Mouse (Mus musculus): ENCODE data around the gene Chst11. TPM values are rescaled to one million over a fixed set of nuclear protein-coding genes. Genes with fewer than 3 reads are reported as not detected.
"Not testable (repeated sequence)": the region's sequence is repeated elsewhere in the genome, so short reads cannot be mapped to it uniquely, and the experiment has no call there.

Chst11 gene
- polyA plus RNA-seq, 1 experiment from 2014 or later: 2.6 TPM

DNA sequence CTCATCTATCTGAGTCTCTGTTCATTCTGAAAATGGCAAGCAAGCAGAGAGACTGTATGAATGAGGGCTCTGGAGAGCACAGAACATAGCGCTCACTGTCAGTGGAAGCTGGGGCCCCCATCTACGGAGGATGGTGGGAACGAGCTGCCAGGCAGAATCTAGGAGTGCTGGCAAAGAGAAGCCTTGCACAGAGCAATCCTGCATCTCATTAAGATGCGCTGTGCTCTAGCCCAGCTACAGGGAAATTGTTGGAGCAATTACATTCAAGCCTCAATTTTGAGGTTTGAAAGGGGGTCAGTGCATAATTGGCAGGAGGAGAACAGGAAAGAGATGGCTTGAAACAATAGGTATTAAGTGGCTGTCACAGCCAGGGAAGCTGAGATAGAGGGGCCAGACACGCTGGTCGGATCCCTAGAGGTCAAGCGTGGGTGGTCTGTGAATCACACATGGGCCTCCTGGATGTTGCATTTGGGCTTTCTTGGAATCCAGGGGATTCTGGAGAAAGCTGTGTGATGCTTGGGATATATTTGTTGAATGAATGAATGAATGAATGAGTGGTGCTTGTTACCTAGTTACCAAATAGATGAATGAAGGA is 121.0 kb downstream of the Chst11 start:
- WGBS: 24% methylated on average over 7 of the region's 7 CpGs
- no peaks in the 10 kb centered on the region for H3K9me3 ChIP-seq
- no peak overlapping the region for H3K4me2 ChIP-seq
- no peak overlapping the region for H3K9ac ChIP-seq
- H3K27me3 ChIP-seq: no peaks in the 10 kb centered on the region
- H3K36me3 ChIP-seq: no peaks in the 10 kb centered on the region
- H3K27ac ChIP-seq (replicated peaks): 0 out of 2 replicates have a peak overlapping the region, but pooled peaks have one; percentile 59
- ATAC-seq (ENCODE audit: low read depth): 0 out of 2 replicates have a peak, but pooled peaks have one; percentile 20
- H3K4me3 ChIP-seq: no peak overlapping the region
- peaks cover 74% of the 10 kb centered on the region for H3K4me1 ChIP-seq (replicated peaks)

DNA sequence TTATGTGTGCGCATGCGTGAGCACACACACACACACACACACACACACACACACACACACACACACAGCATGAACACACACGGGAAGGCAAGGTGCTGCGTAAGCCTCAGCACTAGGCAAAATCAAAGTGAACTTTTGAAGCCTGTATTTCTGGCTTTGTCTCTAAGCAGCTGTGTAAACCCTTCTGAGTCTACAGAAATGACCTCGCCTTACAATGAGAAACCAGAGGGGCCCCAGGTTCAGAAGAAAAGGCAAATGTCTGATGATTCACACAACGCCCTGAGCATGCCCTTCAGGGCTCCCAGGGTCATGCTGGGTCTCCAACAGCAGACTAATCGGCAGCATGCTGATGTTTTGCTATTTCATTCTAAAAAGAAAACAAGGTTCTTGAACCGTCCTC is 122.1 kb downstream of the Chst11 start:
- H3K27ac ChIP-seq (replicated peaks): peak overlapping the region; percentile 59; the same call in 1 of the 2 replicates
- no peaks in the 10 kb centered on the region for H3K27me3 ChIP-seq
- H3K4me2 ChIP-seq: no peak overlapping the region
- no peak overlapping the region for H3K4me3 ChIP-seq
- H3K4me1 ChIP-seq (replicated peaks): peaks cover 71% of the 10 kb centered on the region
- no peaks in the 10 kb centered on the region for H3K9me3 ChIP-seq
- 35% methylated on average over 8 of the region's 8 CpGs for WGBS
- no peak for ATAC-seq (ENCODE audit: low read depth)
- no peak overlapping the region for H3K9ac ChIP-seq
- no peaks in the 10 kb centered on the region for H3K36me3 ChIP-seq

DNA sequence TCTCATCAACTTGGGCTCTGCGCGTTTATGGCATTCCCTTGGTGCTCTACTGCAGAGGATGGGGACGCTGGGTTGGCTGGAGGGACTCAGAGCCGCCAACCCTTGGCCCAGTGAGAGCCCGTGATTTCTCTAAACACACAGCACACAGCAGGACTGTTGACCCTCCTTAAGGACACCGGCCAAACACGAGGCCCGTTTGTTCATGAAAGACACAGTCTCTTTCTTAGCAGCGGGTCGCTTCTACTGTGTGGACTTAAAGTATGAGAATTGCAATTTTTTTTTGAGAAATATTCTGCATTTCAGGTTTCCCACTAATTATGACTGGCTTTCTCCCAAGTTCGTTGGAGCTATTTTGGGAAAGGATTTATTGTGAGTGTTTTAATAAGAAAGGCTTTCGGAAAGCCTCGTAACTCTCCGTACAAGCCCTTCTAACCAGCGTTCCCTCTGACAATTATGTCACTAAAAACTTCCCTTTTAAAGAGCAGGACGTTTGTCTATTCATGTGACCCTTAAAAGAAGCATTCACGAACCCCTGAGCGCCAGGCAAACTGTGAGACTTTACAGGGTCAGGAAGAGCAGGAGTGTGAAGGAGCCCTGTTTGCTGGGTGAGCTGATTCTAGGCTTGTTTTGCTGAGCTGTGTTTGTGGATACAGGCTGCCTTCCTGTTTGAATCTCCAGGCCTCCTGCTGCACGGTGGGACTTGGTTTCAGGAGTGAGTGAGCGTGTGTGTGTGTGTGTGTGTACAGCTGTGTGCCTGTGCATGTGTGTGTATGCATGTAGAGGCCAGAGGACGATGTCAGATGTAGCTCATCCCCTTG is 122.8 kb downstream of the Chst11 start:
- Histone ChIP-seq H3K9me3 (no peaks in the 10 kb centered on the region), H3K36me3 (no peaks in the 10 kb centered on the region), H3K4me2 (no peak overlapping the region), H3K27me3 (no peaks in the 10 kb centered on the region), H3K4me1 (replicated peaks) (peaks cover 71% of the 10 kb centered on the region), H3K9ac (no peak overlapping the region), H3K27ac (replicated peaks) (peak overlapping the region; percentile 59), H3K4me3 (no peak overlapping the region)
- WGBS: 26% methylated on average over 21 of the region's 21 CpGs
- no peak for ATAC-seq (ENCODE audit: low read depth)

DNA sequence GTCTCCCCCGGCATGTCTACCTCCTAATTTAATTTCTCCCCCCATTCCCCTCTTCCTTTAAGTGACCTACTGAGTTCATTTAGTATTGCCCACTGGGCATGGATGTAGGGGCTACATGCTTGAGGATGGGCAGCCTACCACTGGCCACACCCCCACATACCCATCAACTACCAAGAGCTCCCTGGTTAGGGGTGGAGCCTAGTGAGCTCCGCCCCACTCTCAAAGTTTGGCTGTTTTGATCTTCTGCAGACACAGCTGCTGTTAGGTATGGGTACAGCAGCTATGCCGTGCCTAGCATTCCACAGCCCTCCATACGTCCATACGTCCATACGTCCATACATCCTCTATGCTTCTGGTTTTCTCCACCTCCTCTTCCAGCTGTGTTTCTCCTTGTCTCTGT is 123.6 kb downstream of the Chst11 start:
- Histone ChIP-seq H3K4me2 (no peak overlapping the region), H3K36me3 (no peaks in the 10 kb centered on the region), H3K9ac (no peak overlapping the region), H3K27ac (replicated peaks) (no peak overlapping the region), H3K4me1 (replicated peaks) (peaks cover 67% of the 10 kb centered on the region), H3K27me3 (no peaks in the 10 kb centered on the region), H3K4me3 (no peak overlapping the region), H3K9me3 (no peaks in the 10 kb centered on the region)
- WGBS: 93% methylated on average over 6 of the region's 6 CpGs
- ATAC-seq (ENCODE audit: low read depth): no peak

DNA sequence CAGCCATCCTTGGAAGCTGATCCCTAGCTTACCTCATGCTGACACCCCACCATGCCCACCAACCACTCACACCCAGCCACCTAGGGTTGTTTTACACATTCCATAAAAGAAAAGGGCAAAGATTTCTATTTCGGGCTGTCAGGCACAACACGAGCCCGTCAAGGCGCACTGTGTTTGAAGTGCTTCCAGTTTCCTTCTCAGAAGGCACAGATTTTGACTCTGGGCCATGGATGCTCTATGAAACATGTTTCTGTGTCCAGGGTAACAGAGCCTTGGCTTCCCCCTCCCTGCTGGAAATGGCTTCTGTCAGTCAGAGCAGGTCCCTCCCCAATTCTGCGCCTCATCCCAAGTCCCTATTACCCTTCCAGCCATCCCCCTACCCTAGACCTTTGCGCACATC is 125.7 kb downstream of the Chst11 start:
- Histone ChIP-seq H3K36me3 (no peaks in the 10 kb centered on the region), H3K27ac (replicated peaks) (no peak overlapping the region), H3K9ac (no peak overlapping the region), H3K4me2 (no peak overlapping the region), H3K4me3 (no peak overlapping the region), H3K27me3 (no peaks in the 10 kb centered on the region), H3K4me1 (replicated peaks) (peaks cover 65% of the 10 kb centered on the region), H3K9me3 (no peaks in the 10 kb centered on the region)
- 96% methylated on average over 6 of the region's 6 CpGs for WGBS
- no peak for ATAC-seq (ENCODE audit: low read depth)

DNA sequence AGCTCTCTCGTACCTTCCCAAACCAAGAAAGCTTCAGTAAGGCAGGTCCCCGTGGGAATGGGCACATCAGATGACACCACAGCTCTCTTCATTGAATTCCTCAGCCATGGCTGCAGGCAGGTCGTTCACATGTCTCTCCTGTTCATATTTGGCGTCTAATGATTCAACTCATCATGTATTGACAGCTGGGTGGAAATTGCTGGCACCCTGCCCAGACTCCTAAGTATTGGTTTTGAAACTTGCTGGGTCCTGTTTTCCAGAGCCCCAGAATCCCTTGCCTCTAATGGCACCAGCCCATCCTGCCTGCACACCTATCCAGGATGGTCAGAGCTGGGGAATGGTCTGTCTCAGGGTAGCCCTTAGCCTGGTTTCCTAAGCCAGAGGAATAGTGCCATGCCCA is 127.0 kb downstream of the Chst11 start:
- Histone ChIP-seq H3K9me3 (no peaks in the 10 kb centered on the region), H3K36me3 (no peaks in the 10 kb centered on the region), H3K4me1 (replicated peaks) (peaks cover 65% of the 10 kb centered on the region), H3K4me3 (no peak overlapping the region), H3K4me2 (no peak overlapping the region), H3K27ac (replicated peaks) (no peak overlapping the region), H3K9ac (no peak overlapping the region), H3K27me3 (no peaks in the 10 kb centered on the region)
- 60% methylated on average over 4 of the region's 4 CpGs for WGBS
- no peak for ATAC-seq (ENCODE audit: low read depth)

DNA sequence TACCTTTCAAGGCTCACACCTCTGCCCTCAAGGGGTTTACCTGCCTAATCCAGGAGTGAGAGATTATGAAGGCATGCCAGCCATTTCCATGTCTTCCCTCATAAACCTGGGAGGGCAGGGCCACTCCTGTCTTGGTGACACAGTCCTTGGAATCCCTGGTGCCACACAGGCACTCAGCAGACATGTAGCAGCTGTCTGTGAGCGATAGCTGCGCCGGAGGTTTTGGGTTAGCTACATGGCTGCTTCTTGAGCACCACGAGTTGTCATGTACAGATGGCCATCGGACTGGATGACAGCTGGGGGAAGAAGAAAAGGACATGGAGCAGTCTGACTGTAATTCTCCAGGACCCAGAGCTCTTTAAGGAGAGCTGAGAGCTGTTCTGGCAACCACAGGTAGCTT is 129.3 kb downstream of the Chst11 start:
- 0 out of 2 replicates have a peak overlapping the region, but pooled peaks have one; percentile 23 for H3K27ac ChIP-seq (replicated peaks)
- no peak overlapping the region for H3K4me2 ChIP-seq
- H3K4me1 ChIP-seq (replicated peaks): peaks cover 65% of the 10 kb centered on the region
- no peak for ATAC-seq (ENCODE audit: low read depth)
- no peak overlapping the region for H3K9ac ChIP-seq
- 87% methylated on average over 5 of the region's 5 CpGs for WGBS
- no peaks in the 10 kb centered on the region for H3K36me3 ChIP-seq
- H3K27me3 ChIP-seq: no peaks in the 10 kb centered on the region
- H3K4me3 ChIP-seq: no peak overlapping the region
- H3K9me3 ChIP-seq: no peaks in the 10 kb centered on the region

DNA sequence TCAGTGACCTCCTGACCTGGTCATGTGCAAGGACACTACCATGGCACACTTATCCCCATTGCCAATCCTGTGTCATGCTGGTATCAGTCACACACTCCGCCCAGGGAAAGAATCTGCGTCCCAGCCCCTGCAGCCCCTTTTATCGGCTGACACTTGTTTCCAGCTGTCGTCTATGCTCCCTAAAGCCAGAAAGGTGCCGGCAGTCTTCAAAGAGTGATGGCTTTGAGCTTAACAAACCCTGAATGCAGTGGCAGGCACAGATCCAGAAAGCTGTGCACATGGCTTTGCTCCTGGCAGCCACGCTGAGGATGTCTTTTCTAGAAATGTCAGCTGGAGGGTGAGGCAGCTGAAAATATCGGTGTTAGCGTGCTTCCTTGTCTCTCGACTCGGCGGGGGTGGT is 131.6 kb downstream of the Chst11 start:
- Histone ChIP-seq H3K36me3 (no peaks in the 10 kb centered on the region), H3K4me3 (no peak overlapping the region), H3K27me3 (no peaks in the 10 kb centered on the region), H3K27ac (replicated peaks) (peak overlapping the region; percentile 25; the same call in 1 of the 2 replicates), H3K9me3 (no peaks in the 10 kb centered on the region), H3K9ac (no peak overlapping the region), H3K4me2 (no peak overlapping the region), H3K4me1 (replicated peaks) (peaks cover 65% of the 10 kb centered on the region)
- no peak for ATAC-seq (ENCODE audit: low read depth)
- 40% methylated on average over 11 of the region's 11 CpGs for WGBS

DNA sequence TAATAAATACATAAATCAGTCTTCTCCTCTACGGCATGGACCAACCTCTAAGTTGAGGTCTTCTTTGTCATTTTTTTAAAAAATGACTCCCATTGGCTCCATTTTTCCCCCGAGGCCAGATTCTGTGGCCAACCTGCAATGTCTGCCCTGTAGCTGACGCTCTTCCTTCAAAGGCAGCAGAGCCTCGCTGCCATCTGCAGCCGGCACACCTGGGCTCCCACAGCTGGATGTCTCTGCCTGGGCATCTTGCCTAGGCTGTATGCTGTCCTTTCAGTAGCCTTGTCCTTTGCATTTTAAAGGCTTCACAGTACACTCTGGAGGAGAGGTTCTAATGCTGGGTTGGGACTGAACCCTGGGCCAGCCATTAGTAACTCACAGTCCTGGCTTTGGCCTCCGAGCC is 132.6 kb downstream of the Chst11 start:
- Histone ChIP-seq H3K4me3 (no peak overlapping the region), H3K9me3 (no peaks in the 10 kb centered on the region), H3K4me2 (no peak overlapping the region), H3K9ac (no peak overlapping the region), H3K27ac (replicated peaks) (no peak overlapping the region), H3K4me1 (replicated peaks) (peaks cover 58% of the 10 kb centered on the region), H3K36me3 (no peaks in the 10 kb centered on the region), H3K27me3 (no peaks in the 10 kb centered on the region)
- 74% methylated on average over 6 of the region's 6 CpGs for WGBS
- no peak for ATAC-seq (ENCODE audit: low read depth)

DNA sequence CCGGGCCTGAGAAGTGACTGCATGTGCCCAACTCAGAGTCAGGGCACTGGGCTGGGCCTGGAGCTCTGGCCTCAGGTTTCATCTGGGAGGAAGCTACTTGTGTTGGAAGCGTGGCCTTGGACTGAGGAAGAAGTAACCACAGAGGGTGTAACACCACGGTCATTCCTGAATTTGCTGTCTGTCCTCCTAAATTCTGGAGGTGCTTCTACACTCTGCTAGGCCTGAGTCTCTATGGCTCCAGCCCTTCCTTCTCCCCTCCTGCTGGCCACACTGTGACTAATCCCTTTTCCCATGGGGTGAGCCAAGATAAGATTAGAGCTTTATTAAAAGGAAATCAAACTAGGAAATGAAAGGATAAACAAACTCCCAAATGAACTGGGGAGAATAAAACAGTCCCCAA is 133.3 kb downstream of the Chst11 start:
- no peak overlapping the region for H3K9ac ChIP-seq
- H3K4me3 ChIP-seq: no peak overlapping the region
- no peak overlapping the region for H3K4me2 ChIP-seq
- 72% methylated on average over 3 of the region's 3 CpGs for WGBS
- H3K9me3 ChIP-seq: no peaks in the 10 kb centered on the region
- peaks cover 58% of the 10 kb centered on the region for H3K4me1 ChIP-seq (replicated peaks)
- no peak for ATAC-seq (ENCODE audit: low read depth)
- H3K27me3 ChIP-seq: no peaks in the 10 kb centered on the region
- H3K27ac ChIP-seq (replicated peaks): no peak overlapping the region
- no peaks in the 10 kb centered on the region for H3K36me3 ChIP-seq

DNA sequence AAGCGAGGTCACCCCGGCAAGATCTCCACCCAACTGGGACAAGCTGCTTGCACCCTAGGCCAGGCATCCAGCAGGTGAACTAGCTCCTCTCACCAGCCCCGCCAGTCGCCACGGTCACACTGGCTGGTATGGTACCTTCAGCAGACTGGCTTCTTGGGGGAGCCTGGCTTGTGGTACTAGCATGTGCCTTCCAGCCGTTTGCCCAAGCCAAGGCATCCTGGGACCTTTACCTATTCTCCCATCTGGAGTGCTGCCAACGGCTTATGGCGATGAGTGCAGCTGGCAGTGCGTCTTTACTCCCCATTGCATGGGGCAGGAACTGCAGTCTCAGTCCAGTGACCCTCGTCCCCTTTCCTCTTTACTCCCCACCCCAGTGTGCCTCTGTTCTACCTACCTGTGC is 133.7 kb downstream of the Chst11 start:
- 79% methylated on average over 10 of the region's 10 CpGs for WGBS
- Histone ChIP-seq H3K36me3 (no peaks in the 10 kb centered on the region), H3K4me1 (replicated peaks) (peaks cover 55% of the 10 kb centered on the region), H3K27me3 (no peaks in the 10 kb centered on the region), H3K9ac (no peak overlapping the region), H3K4me3 (no peak overlapping the region), H3K27ac (replicated peaks) (no peak overlapping the region), H3K9me3 (no peaks in the 10 kb centered on the region), H3K4me2 (no peak overlapping the region)
- ATAC-seq (ENCODE audit: low read depth): no peak

DNA sequence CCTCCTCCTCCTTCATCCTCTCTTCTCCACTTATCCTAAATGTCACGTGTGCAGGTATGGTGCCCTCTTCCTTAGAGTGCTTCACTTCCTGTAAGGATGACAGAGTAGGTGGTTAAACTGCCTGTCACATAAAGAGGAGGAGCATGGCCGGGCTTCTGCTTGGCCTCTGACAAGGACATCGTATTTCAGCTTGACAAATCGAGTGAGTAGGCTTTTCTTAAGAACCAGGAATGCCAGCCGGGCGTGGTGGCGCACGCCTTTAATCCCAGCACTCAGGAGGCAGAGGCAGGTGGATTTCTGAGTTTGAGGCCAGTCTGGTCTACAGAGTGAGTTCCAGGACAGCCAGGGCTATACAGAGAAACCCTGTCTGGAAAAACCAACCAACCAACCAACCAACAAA is 134.2 kb downstream of the Chst11 start:
- H3K4me2 ChIP-seq; H3K27me3 ChIP-seq; ATAC-seq (ENCODE audit: low read depth); H3K4me3 ChIP-seq; H3K9ac ChIP-seq; H3K27ac ChIP-seq (replicated peaks); H3K9me3 ChIP-seq; H3K36me3 ChIP-seq: not testable (repeated sequence)
- 72% methylated on average over 8 of the region's 8 CpGs for WGBS
- peaks cover 50% of the 10 kb centered on the region for H3K4me1 ChIP-seq (replicated peaks)

Data from neural tube, embryonic 13.5 days (tissue).